Mouse (Mus musculus) mouse embryonic stem cell (cell line): ENCODE measurements at regions not wholly inside any gene's neighbourhood (a gene's known extent, or its start where the extent isn't known, plus 50 kb on each side); places are given as distances from the start of the nearest gene placed in this dataset.

ENCODE experiments used
- in situ Hi-C, 2 experiments: fragments of 300-500 bp; cut with MboI; formaldehyde crosslinking; loops; 1 replicate in 1 of 2; 3 replicates in 1 of 2; pipeline ENCODE4 v1.14.3; 2019 to 2020; ENCODE audit warnings: low sequenced_read_pairs in 2 of 2, low pct_unique_long_range_greater_than_20kb in 1 of 2, mixed read lengths in 1 of 2; ENCODE audit not compliant: unreplicated experiment in 1 of 2

- in situ Hi-C loops, result no loop called here
Measured at GRCm38 (mm10) chr6:49743157-49743556, 79.4 kb upstream of the Npy start.

- in situ Hi-C loops, result no loop called here
Measured at GRCm38 (mm10) chr6:49745301-49745700, 77.2 kb upstream of the Npy start.

- in situ Hi-C loops, result no loop called here
Measured at GRCm38 (mm10) chr6:49750544-49750943, 72.0 kb upstream of the Npy start.

GRCm38 (mm10) chr6:49759614-49760013, 62.9 kb upstream of the Npy start:
- in situ Hi-C loops, result no loop called here

GRCm38 (mm10) chr6:49764746-49765145, 57.8 kb upstream of the Npy start:
- in situ Hi-C loops, result no loop called here

GRCm38 (mm10) chr6:49769904-49770720, 52.4 kb upstream of the Npy start:
- in situ Hi-C loops, result no loop called here
